Mouse (Mus musculus) E14TG2a.4 (cell line): ENCODE results near the gene Osbpl10.

Experiments used
- H3K27me3 ChIP-seq: 2 replicates; pipeline ENCODE4 v1.6.1; 2014; ENCODE audit warnings: low read length, control low read depth; ENCODE audit not compliant: insufficient read depth
- H3K36me3 ChIP-seq: 2 replicates; pipeline ENCODE4 v1.6.1; 2014; ENCODE audit warnings: low read length, control low read depth; ENCODE audit not compliant: insufficient read depth
- H3K4me1 ChIP-seq: replicated peaks from 2 replicates; pipeline ENCODE4 v1.6.1; 2014; ENCODE audit warnings: low read depth, low read length, control low read depth
- H3K4me3 ChIP-seq: replicated peaks from 2 replicates; pipeline ENCODE4 v1.5.1; 2014; ENCODE audit warnings: mild to moderate bottlenecking, low read length
- H3K9me3 ChIP-seq: 2 replicates; pipeline ENCODE4 v1.6.1; 2014; ENCODE audit warnings: low read length, control low read depth
- CTCF ChIP-seq: conservative IDR thresholded peaks from 2 replicates; pipeline ENCODE4 v1.5.1; 2014; ENCODE audit warnings: low read length
- NANOG ChIP-seq: IDR thresholded peaks from 2 replicates; pipeline ENCODE4 v1.6.1; 2014; ENCODE audit warnings: borderline replicate concordance, low read length, mixed read lengths
- POU5F1 ChIP-seq: IDR thresholded peaks from 2 replicates; pipeline ENCODE4 v1.6.1; 2014; ENCODE audit warnings: low read length, borderline replicate concordance

The Osbpl10 gene

DNA sequence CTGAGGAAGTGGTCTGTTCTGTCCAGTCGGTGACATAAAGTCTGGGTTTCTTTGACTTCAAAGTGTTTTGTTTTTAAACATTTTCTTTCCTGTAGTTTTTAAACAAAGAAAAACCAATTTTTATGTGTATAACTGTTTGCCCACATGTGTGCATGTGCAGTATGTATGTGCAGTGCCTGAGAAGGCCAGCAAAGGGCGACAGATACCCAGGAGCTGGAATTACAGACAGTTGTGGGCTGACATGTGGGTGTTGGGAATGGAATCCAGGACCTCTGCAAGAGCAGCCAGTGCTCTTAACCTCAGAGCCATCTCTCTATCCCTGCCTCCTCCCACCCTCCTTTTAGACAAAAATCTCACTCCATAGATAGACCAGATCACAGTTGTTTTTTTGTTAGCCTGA, 14.2 kb downstream of the Osbpl10 start:
- H3K4me1 ChIP-seq = peaks cover 16% of the 10 kb centered on the region
- no peak overlapping the region for H3K4me3 ChIP-seq
- no peaks in the 10 kb centered on the region for H3K27me3 ChIP-seq
- no peaks in the 10 kb centered on the region; the same call in 1 of the 2 replicates for H3K36me3 ChIP-seq
- 0 out of 2 replicates have a peak, but pooled peaks have one; percentile 6 for TF ChIP-seq POU5F1
- TF ChIP-seq CTCF = peak; percentile 87
- no peak for TF ChIP-seq NANOG
- no peaks in the 10 kb centered on the region for H3K9me3 ChIP-seq

DNA sequence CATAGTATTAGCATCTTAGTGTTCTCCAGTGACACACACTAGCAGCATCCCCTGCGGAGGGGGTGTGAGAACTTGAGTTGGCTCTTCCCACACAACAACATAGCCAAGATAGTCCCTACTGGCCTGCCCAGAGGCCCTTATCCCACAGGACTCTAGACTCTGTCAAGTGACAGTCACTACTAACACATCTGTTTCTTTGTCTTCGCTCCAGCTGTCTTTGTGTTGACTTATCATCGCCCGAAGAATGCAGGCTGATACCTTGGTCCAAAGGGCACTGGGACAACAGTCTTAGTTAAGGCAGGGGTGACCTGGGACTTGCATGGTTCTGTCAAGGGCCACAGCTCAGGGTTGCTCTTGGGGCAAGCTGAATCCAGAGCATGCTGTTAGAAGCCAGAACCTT, 16.9 kb downstream of the Osbpl10 start:
- no peaks in the 10 kb centered on the region for H3K27me3 ChIP-seq
- H3K4me1 ChIP-seq = peaks cover 9% of the 10 kb centered on the region
- no peaks in the 10 kb centered on the region for H3K9me3 ChIP-seq
- TF ChIP-seq POU5F1 (no peak), CTCF (no peak), NANOG (no peak)
- no peaks in the 10 kb centered on the region; the same call in 1 of the 2 replicates for H3K36me3 ChIP-seq
- H3K4me3 ChIP-seq = no peak overlapping the region

DNA sequence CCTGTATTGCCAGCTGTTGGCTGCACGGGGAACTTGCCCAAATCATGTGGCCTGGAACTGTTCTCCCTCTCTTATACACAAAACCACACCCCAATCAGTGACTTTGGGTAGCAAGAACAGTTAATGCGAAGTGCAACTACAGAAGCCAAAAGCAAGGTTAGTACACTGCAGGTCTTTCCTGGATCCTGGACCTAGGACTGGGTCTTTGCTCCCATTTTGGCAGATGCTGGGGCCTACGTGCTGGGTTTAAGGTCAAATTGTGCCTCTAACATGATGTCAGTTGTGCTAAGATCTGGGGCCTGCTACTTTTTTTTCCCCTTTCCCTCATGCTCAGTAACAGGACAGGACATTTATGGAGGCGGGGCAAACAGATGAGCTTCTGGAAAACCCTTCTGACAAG, 17.3 kb downstream of the Osbpl10 start:
- peaks cover 10% of the 10 kb centered on the region for H3K4me1 ChIP-seq
- H3K27me3 ChIP-seq = no peaks in the 10 kb centered on the region
- no peaks in the 10 kb centered on the region; the same call in 1 of the 2 replicates for H3K36me3 ChIP-seq
- TF ChIP-seq NANOG = no peak
- TF ChIP-seq POU5F1 = no peak
- TF ChIP-seq CTCF = no peak
- H3K9me3 ChIP-seq = no peaks in the 10 kb centered on the region
- no peak overlapping the region for H3K4me3 ChIP-seq

DNA sequence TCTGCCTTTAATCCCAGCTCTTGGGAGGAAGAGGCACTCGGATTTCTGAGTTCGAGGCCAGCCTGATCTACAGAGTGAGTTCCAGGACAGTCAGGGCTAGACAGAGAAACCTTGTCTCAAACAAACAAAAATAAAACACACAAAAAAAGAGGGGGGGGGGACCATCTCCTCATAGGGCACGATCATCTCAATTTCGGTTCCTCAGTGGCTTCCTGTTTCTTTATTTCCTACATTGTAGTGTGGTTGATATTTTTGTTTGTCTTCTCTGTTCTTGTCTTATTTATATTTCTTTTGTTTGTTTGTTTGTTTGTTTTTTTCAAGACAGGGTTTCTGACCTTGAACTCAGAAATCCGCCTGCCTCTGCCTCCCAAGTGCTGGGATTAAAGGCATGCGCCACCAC, 18.1 kb downstream of the Osbpl10 start:
- H3K36me3 ChIP-seq = no peaks in the 10 kb centered on the region; the same call in 1 of the 2 replicates
- H3K27me3 ChIP-seq = no peaks in the 10 kb centered on the region
- TF ChIP-seq POU5F1 = no peak
- TF ChIP-seq NANOG = no peak
- no peak for TF ChIP-seq CTCF
- H3K4me3 ChIP-seq = no peak overlapping the region
- no peaks in the 10 kb centered on the region for H3K9me3 ChIP-seq
- peaks cover 9% of the 10 kb centered on the region; the same call in 1 of the 2 replicates for H3K4me1 ChIP-seq

DNA sequence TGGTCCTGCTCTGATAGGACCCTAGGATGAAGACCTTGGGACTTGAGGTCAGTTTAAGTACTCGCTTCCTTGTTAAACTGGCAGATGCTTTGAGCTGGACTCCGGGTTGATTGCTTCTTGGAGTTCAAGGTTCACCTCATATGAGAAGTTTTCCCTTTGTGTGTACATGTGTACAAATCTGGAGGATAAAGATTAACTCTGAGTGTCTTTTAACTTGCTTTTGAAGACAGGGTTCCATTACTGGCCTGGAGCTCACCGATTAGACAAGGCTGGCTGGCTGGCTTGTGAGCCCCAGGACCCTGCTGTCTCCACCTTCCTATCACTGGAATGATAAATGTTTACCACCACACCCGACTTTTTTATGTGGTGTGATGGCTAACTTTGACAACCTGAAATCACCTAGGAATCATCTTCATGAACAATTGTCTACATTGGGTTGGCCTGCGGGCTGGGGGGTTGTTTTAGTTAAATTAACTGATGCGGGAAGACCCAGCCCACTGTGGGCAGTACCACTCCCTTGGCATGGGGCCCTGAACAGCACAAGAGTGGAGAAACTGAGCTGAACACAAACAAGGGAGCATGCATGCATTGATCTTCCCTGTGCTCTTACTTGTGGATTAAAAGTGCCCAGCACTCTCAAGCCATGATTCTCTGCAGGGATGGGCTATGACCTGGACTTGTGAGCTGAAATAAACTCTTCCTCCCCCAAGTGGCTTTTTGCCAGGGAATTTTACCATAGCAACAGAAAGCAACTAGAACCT, 20.8 kb downstream of the Osbpl10 start:
- no peak for TF ChIP-seq POU5F1
- TF ChIP-seq CTCF = no peak
- TF ChIP-seq NANOG = no peak
- Histone ChIP-seq H3K4me1 (peaks cover 18% of the 10 kb centered on the region), H3K36me3 (no peaks in the 10 kb centered on the region), H3K4me3 (no peak overlapping the region), H3K9me3 (no peaks in the 10 kb centered on the region), H3K27me3 (no peaks in the 10 kb centered on the region)

DNA sequence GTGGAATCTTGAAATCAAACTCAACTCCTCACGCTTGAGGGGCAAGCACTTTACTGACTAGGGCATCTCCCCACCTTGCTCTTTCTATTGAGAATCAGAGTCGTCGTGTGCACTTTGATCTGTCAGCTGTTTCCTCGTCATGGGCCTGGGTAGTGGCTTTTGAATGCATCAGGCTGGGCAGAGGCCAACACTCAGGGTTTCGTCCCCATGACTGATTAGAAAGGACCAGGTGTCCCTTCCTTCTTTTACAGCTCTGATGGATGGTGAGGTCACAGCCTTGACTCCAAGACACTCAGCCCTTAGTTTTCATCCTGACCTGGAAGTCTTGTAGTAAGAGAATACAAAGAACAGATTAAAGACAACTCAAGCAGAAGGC, 21.4 kb downstream of the Osbpl10 start:
- Histone ChIP-seq H3K27me3 (no peaks in the 10 kb centered on the region), H3K4me3 (no peak overlapping the region), H3K4me1 (peaks cover 18% of the 10 kb centered on the region), H3K9me3 (no peaks in the 10 kb centered on the region), H3K36me3 (no peaks in the 10 kb centered on the region)
- TF ChIP-seq POU5F1 (no peak), NANOG (no peak), CTCF (no peak)

DNA sequence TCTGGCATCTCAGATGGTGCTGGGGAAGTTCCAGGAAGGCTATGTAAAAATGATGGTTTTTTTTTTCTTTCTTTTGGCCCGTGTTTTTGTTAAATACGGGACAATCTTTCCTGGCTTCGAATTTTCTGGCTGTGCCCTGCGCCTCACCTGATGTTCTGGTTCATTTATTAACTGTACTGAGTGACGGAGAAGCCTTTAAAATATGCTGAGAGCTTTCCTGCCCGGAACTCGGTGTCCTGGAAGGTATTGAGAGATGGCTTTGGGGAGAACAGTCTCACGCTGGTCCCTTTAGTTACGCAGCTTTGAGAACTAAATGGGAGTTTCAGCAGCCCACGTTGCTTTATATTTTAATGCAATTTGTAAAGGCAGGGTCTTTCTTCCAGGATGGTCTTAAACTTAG, 27.1 kb downstream of the Osbpl10 start:
- no peak for TF ChIP-seq CTCF
- Histone ChIP-seq H3K36me3 (0 out of 2 replicates have a peak, but pooled peaks cover 3% of the 10 kb centered on the region), H3K4me1 (peaks cover 18% of the 10 kb centered on the region), H3K9me3 (peaks cover 15% of the 10 kb centered on the region), H3K27me3 (no peaks in the 10 kb centered on the region), H3K4me3 (no peak overlapping the region)

DNA sequence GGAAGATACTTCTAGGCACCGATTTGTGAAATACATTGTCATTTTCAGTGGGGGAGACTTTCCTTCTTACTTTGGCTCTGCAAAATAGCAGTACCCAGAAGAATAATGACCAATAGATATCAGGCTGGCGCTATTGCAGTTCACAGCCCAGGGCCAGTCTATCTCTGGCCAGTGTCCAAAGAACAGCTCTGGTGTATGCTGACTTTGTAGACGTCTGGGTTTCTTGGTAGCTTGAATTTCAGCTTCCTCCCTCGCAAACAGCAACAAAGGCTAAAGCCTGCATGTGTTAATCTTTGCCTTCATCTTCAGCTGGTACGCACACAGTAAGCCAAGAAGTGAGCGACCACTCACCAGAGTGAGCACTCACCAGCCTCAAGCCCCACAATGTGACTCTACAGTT, 29.4 kb downstream of the Osbpl10 start:
- H3K27me3 ChIP-seq = no peaks in the 10 kb centered on the region
- peaks cover 15% of the 10 kb centered on the region for H3K9me3 ChIP-seq
- no peak overlapping the region for H3K4me3 ChIP-seq
- H3K36me3 ChIP-seq = 0 out of 2 replicates have a peak, but pooled peaks cover 3% of the 10 kb centered on the region
- TF ChIP-seq NANOG (no peak), CTCF (no peak), POU5F1 (no peak)
- peaks cover 19% of the 10 kb centered on the region for H3K4me1 ChIP-seq

DNA sequence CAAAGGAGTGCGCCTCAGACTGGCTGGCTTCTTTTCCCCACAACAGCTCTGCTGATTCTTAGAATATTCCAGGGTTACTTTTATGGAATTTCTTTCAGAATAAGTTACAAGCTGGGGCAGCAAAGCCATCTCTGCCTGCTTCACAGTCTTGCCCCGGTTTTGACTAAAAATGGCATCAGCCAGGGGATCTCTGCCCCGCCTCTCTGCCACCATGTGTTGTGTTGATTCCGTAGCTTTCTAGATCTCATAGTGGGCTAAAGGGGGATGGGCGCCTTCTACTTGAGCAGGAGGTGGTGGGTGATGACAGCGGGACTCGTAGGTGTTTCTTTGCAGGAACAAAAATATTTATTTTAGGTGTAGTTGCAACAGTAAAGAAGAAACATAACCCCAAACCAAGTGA, 29.8 kb downstream of the Osbpl10 start:
- peaks cover 15% of the 10 kb centered on the region for H3K9me3 ChIP-seq
- H3K4me1 ChIP-seq = peaks cover 19% of the 10 kb centered on the region
- H3K27me3 ChIP-seq = no peaks in the 10 kb centered on the region

More for the DNA sequence above, 29.8 kb downstream of the Osbpl10 start:
- 0 out of 2 replicates have a peak, but pooled peaks cover 3% of the 10 kb centered on the region for H3K36me3 ChIP-seq
- TF ChIP-seq CTCF = no peak
- no peak for TF ChIP-seq NANOG
- TF ChIP-seq POU5F1 = no peak
- no peak overlapping the region for H3K4me3 ChIP-seq
